Mouse (Mus musculus) frontal cortex, postnatal 36 days (tissue): ENCODE results near the gene Mrc2.

Experiments used
- DNase-seq, 2 experiments: peaks; one replicate each; pipeline ENCODE4 v3.0.0; 2022; ENCODE audit warnings: low spot score in 2 of 2

Mrc2 gene

GRCm38 (mm10) chr11:105350643-105351042, 58.2 kb downstream of the Mrc2 start:
- DNase-seq = no peak

GRCm38 (mm10) chr11:105352152-105352551, 59.7 kb downstream of the Mrc2 start:
- DNase-seq = no peak

GRCm38 (mm10) chr11:105352954-105353890, 60.8 kb downstream of the Mrc2 start:
- DNase-seq = no peak

- DNase-seq = no peak
These were observed 61.4 kb downstream of the Mrc2 start for GRCm38 (mm10) chr11:105353891-105354280.

GRCm38 (mm10) chr11:105356301-105356700, 63.9 kb downstream of the Mrc2 start:
- no peak for DNase-seq

- no peak for DNase-seq
These were observed 69.8 kb downstream of the Mrc2 start for GRCm38 (mm10) chr11:105362041-105362765.

- peak; percentile 89 to 90 for DNase-seq
These were observed 70.6 kb downstream of the Mrc2 start for GRCm38 (mm10) chr11:105362946-105363597.

DNA sequence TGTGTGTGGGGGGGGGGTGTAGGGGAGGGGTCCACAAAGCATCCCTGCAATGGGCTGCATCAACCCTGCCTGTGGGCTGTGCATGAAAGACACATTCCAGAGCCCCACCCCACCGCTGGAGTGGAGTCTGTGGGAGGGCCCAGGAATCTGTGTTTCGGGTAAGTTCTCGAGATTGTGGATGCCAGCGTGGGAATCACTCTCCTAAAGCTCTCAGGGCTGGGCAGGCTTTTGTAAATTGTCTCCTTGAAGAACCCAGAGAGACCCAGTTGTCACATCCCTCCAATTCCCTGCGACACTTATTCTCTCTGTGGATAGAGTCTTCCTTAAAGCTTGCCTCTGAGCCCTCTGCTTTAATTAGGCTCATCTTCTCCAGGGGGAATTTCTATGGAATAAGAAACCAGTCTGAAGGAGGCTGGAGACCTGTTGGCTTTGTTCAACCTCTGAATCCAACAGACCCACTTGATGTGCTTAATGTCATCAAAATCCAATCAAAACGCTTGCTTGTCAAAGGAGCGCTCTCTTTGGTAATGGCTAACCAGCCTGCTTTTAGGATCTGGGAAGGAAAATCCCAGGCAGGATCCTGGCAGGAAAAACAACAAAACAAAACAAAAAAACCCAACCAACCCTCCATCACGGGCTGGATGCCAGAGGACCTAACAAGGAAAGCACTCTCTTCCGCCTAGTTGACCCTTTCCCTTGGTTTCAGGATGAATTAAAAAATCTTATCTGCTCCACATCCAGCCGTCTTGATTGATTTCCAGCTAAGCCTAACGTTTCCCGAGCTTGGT, 71.3 kb downstream of the Mrc2 start:
- DNase-seq = peak; percentile 71 to 77

- DNase-seq = peak; percentile 40 to 44
These were observed 72.1 kb downstream of the Mrc2 start for GRCm38 (mm10) chr11:105364386-105365065.

DNA sequence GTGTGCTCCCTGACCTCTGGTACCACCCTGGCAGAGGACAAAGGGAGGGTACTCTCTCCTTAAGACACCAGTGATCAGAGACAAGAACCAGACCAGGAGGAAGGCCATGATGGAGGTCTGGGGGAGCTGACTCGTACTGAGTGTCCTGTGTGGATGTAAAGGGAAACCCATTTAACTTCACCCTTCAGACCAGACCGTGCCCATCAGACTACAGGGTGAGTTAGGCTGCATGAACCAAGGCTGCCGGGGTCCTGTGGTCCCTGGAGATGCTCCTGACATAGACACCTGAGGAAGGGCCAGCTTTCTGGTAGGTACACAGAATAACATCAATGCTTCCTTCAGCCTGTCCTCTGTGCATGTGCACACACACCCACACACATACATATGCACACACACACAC, 73.2 kb downstream of the Mrc2 start:
- no peak for DNase-seq

- no peak for DNase-seq
These were observed 73.6 kb downstream of the Mrc2 start for GRCm38 (mm10) chr11:105366051-105366450.

- DNase-seq = no peak
These were observed 74.7 kb downstream of the Mrc2 start for GRCm38 (mm10) chr11:105367163-105367562.

- no peak for DNase-seq
These were observed 76.4 kb downstream of the Mrc2 start for GRCm38 (mm10) chr11:105368833-105369232.

- peak in 1 of 2 experiments; percentile 32 for DNase-seq
These were observed 77.3 kb downstream of the Mrc2 start for GRCm38 (mm10) chr11:105369526-105370386.

GRCm38 (mm10) chr11:105371818-105372217, 79.4 kb downstream of the Mrc2 start:
- DNase-seq = no peak

DNA sequence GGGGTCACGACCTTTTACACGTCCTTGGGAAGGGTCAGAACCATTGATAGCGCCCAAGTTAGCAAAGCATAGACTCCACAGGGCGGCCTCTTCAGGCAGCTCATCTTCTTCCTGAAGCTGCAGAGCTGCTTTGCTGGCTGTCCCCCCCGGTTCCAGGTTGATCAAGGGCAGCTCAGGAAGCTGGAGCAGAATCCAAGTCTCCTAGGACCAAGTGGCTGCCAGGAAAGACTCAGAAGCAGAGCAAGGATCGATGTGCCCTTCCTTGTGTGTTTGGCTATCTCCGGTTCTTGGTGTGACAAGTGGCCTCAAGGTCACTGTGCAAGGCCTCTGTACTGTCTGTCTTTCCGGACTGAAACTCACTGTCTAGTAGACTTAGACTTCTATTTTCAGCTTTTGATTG, 81.4 kb downstream of the Mrc2 start:
- DNase-seq = no peak

- DNase-seq = no peak
These were observed 82.2 kb downstream of the Mrc2 start for GRCm38 (mm10) chr11:105374526-105375175.

DNA sequence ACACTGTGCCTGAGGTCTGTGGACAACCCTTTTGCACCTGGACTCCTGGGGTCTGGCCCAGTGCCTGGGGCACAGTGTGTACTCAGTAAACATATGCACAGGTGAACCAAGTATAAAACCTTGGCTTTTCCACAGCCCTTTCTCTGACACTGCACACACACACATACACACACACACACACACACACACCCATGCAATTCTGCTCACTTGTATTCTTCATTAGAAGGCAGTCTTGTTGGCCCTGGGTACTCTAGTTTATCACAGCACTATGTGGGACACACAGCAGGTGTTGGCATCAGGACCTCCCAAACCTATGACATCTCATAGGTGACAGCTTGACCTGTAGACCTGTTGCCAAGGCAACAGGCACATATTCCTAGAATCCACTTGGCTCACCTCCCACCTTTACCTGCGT, 83.4 kb downstream of the Mrc2 start:
- no peak for DNase-seq

DNA sequence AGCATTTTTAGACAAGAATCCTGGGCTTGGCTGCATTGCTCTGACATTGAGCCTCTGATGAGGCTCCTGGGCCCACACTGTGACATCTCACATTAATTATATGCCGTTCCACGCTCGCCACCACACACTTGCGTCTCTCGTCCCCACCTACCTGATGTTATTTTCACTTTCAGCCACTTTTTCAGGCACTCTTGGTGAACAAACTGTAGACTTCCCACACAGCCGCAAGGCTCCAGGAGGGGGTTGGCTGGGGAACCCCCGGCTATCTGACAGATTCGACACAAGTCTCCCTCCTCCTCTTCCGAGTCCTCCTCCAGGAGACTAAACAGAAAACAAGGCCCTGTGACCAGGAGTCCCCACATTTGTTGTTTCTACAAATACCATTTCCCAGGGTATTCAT, 92.8 kb downstream of the Mrc2 start:
- DNase-seq = peak; percentile 57 to 80
